Mouse (Mus musculus) kidney, adult 2 months (tissue): ENCODE measurements around the gene C1rl.

ENCODE experiments used
- CTCF ChIP-seq: fragments of 200-500 bp; conservative IDR thresholded peaks from 2 replicates; pipeline ENCODE4 v1.5.1; 2011; ENCODE audit warnings: low read depth, mild to moderate bottlenecking, control low read depth, low read length, moderate library complexity, mixed read lengths; ENCODE audit not compliant: insufficient read depth, insufficient read length
- POLR2A ChIP-seq: fragments of 200-500 bp; IDR thresholded peaks from one replicate; pipeline ENCODE4 v1.6.1; 2011; ENCODE audit warnings: low read depth, low read length, control low read depth

DNA sequence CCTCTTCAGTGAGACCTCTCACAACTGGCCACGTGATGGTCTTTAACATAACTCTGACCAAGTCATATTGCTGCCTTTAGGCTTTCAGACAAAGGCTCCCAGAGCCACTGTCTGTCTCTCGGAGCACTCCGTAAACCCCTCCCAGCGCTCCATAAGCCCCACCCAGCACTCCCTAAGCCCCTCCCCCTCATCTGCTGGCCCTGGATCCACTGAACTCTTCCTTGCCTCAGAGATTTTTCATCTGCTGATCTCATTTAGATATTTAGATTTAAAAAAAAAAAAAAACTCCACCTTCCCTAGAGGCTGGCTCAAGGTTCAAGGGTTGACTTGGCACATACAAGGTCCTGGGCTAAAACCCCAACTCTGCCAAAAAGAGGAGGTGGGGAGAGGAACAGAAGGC, 39.2 kb upstream of the C1rl start:
- TF ChIP-seq CTCF (no peak), POLR2A (no peak)
